Mouse (Mus musculus): ENCODE results near the gene Sult1b1.

DNA sequence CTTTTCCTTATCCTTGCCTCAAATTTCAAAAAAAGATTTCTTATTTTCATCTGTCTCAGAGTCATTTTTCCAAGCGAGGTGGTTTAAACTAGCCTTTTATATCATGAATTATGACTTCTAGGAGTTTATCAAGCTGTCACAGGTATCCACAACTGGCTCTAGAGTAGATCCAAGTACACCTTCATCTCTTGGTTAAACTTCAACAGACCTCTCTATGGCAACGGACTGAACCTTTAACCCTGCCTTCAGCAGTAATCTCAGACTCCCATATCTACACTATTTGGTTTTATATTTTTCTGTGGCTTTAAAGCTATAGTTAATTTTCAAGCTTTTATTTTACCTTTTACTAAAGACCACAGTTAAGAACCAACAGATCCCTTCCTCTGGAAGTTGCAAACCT lies 5.7 kb downstream of the Sult1b1 start:
- TF ChIP-seq POLR2A (IDR thresholded peaks at IDR 0.05; ENCODE audit: borderline replicate concordance, extremely low read depth, insufficient read depth, insufficient read length, poor library complexity, severe bottlenecking) = no peak
- TF ChIP-seq CTCF (IDR thresholded peaks at IDR 0.05; ENCODE audit: borderline replicate concordance, extremely low read depth, insufficient read depth, insufficient read length) = no peak
